Mouse (Mus musculus) megakaryocyte progenitor cell, adult 5-6 weeks (primary cell): ENCODE measurements at regions not wholly inside any gene's neighbourhood (a gene's known extent, or its start where the extent isn't known, plus 50 kb on each side); places are given as distances from the start of the nearest gene placed in this dataset.

ENCODE experiments used
- ATAC-seq: replicated peaks from 2 replicates; pipeline ENCODE4 v1.8.0; 2016; ENCODE audit warnings: mild to moderate bottlenecking, moderate TSS enrichment, inconsistent platforms; ENCODE audit not compliant: poor library complexity

GRCm38 (mm10) chr5:112155051-112155450 is 97.3 kb downstream of the Cryba4 start:
- no peak for ATAC-seq

DNA sequence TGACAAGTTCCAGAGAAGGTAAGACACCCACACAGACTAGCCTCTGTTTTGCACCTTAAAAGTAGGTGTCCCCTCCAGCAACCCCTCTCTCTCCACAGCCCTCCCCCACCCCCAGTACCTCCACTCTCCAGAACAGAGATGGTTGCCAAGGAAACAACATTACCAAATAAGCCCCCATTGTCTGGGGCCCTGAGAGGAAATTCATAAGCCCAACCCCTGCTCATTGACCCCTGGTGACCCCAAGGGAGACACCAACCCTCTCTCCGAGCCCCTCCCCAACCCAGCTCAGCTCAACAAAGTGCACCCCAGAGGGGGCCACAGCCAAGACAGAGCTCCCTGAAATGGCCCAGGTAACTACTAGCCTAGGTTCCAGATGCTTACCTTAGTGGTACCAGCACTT is 96.3 kb downstream of the Cryba4 start:
- ATAC-seq: no peak

DNA sequence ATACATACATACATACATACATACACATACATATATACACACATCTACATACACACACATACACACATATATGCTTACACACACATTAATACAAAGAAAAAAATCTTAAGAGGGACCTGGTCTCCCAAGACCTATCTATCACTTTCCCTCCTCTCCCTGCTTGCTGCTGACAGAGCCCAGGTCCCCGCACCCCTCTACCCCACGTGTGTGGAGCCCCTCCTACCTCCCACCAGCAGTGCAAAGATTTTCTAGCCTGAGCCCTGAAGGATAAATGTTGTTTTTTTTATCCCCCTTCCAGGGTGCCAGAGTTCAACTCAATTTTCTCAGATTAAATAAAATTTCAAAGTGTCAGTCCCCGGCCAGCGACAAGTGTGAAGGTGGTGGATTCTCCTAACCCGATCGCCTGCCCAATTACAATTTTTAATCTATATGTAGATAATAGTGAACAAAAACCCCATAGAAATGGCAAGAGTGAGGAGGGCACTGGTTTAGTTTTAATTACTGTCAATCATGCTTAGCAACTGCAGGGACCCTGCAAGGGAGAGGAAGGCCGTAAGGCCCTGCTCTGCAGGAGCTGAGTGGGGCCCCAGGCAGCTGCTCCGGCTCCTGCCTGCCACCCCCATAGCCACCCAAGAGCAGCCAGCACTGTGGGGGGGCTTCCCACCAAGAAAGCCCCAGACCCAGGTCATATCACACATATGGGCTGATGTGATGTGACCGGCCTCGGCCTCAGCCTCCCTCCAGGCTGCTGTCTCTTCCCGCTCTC is 85.7 kb downstream of the Cryba4 start:
- no peak for ATAC-seq

- ATAC-seq: no peak
Measured at GRCm38 (mm10) chr5:112167790-112168189, 84.5 kb downstream of the Cryba4 start.

- no peak for ATAC-seq
Measured at GRCm38 (mm10) chr5:112171325-112171724, 81.0 kb downstream of the Cryba4 start.

GRCm38 (mm10) chr5:112179213-112180057 is 72.9 kb downstream of the Cryba4 start:
- peak; percentile 97 for ATAC-seq

DNA sequence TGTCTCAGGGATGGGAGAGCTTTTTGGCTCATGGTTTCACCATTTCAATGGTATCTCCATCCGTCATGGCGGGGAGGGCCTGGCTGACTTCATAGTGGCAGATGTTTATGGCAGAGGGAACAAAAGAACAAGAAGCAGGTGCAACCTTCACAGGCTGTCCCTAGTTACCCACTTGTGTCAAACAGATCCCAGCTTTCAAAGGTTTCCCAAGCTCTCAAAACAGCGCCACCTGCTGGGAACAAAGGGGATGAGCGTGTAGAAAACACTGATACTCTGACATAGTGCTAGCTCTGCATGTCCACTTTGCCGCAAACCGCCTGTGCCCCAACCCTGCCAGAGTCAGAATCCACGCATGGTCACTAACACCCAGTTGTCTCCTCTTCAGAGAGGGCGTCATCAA is 69.5 kb downstream of the Cryba4 start:
- peak; percentile 38; the same call in 1 of the 2 replicates for ATAC-seq

DNA sequence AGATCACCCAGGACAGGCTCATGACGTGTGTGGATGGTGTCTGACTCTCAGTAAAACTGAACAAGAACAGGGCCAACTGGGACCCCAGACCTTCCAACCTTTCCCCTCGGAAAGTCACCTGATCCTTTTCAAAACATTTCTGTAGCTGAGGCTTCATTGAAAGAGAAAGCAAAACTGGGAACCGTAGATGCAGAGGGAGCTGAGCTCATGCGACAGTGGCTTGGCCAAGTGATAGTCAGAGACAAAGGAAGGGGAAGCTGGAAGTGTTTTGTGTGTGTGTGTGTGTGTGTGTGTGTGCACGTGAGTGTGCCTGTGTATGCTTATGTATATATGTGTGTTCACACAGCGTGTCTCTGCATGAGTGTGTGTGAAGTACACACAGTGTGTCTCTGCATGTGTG is 56.7 kb downstream of the Cryba4 start:
- peak; percentile 34; the same call in 1 of the 2 replicates for ATAC-seq
